Mouse (Mus musculus): Measurements from ENCODE around the gene Mrps25. TPM values are rescaled to one million over a fixed set of nuclear protein-coding genes. Genes with fewer than 3 reads are reported as not detected.

The Mrps25 gene
- polyA plus RNA-seq, 1 experiment from 2014 or later, result 80.3 TPM

GRCm38 (mm10) chr6:92214773-92215449 is 31.1 kb upstream of the Mrps25 start, which contains the start of gene Rbsn:
Gene Rbsn (minus strand): TSS chr6:92214925.
- H3K9me3 ChIP-seq (ENCODE audit: control insufficient read depth, low read depth, low read length), result no peaks in the 10 kb centered on the region
- peak within 1 kb of the TSS; percentile 98 for H3K4me3 ChIP-seq (ENCODE audit: low read depth, low read length)
- H3K27ac ChIP-seq (ENCODE audit: low read length), result peak within 1 kb of the TSS; percentile 48; the same call in 1 of the 2 replicates
- WGBS, result 10% methylated on average over 35 of the region's 35 CpGs
- ATAC-seq (ENCODE audit: insufficient number of reproducible peaks, insufficient read depth, low FRiP score, low read depth), result peak; percentile 95
- H3K27me3 ChIP-seq (ENCODE audit: control insufficient read depth, insufficient read depth, low read length), result no peaks in the 10 kb centered on the region
- H3K9ac ChIP-seq (replicated peaks; ENCODE audit: low read depth, low read length), result peak within 1 kb of the TSS; percentile 90
- H3K4me2 ChIP-seq (replicated peaks; ENCODE audit: low read depth, low read length), result peak within 1 kb of the TSS; percentile 87
- peaks cover 6% of the 10 kb centered on the region for H3K4me1 ChIP-seq (ENCODE audit: control insufficient read depth, insufficient read depth, low read length)
- H3K36me3 ChIP-seq (ENCODE audit: control insufficient read depth, insufficient read depth, low read length), result peaks cover 8% of the 10 kb centered on the region

- Histone ChIP-seq H3K4me3 (ENCODE audit: low read depth, low read length) (peak overlapping the region; percentile 98), H3K27ac (ENCODE audit: low read length) (no peak overlapping the region), H3K9ac (replicated peaks; ENCODE audit: low read depth, low read length) (peak overlapping the region; percentile 90), H3K36me3 (ENCODE audit: control insufficient read depth, insufficient read depth, low read length) (peaks cover 13% of the 10 kb centered on the region), H3K27me3 (ENCODE audit: control insufficient read depth, insufficient read depth, low read length) (no peaks in the 10 kb centered on the region), H3K9me3 (ENCODE audit: control insufficient read depth, low read depth, low read length) (no peaks in the 10 kb centered on the region), H3K4me1 (ENCODE audit: control insufficient read depth, insufficient read depth, low read length) (peaks cover 6% of the 10 kb centered on the region), H3K4me2 (replicated peaks; ENCODE audit: low read depth, low read length) (peak overlapping the region; percentile 87)
- under 1% methylated on average over 48 of the region's 48 CpGs for WGBS
- no peak for ATAC-seq (ENCODE audit: insufficient number of reproducible peaks, insufficient read depth, low FRiP score, low read depth)
These were observed 30.4 kb upstream of the Mrps25 start for GRCm38 (mm10) chr6:92214055-92214772.

GRCm38 (mm10) chr6:92199414-92199813 is 15.6 kb upstream of the Mrps25 start:
- Histone ChIP-seq H3K9me3 (ENCODE audit: control insufficient read depth, low read depth, low read length) (no peaks in the 10 kb centered on the region), H3K36me3 (ENCODE audit: control insufficient read depth, insufficient read depth, low read length) (peaks cover 51% of the 10 kb centered on the region), H3K4me3 (ENCODE audit: low read depth, low read length) (no peak overlapping the region), H3K9ac (replicated peaks; ENCODE audit: low read depth, low read length) (no peak overlapping the region), H3K27me3 (ENCODE audit: control insufficient read depth, insufficient read depth, low read length) (no peaks in the 10 kb centered on the region), H3K27ac (ENCODE audit: low read length) (no peak overlapping the region), H3K4me2 (replicated peaks; ENCODE audit: low read depth, low read length) (no peak overlapping the region), H3K4me1 (ENCODE audit: control insufficient read depth, insufficient read depth, low read length) (no peaks in the 10 kb centered on the region)
- 90% methylated on average over 8 of the region's 8 CpGs for WGBS
- no peak for ATAC-seq (ENCODE audit: insufficient number of reproducible peaks, insufficient read depth, low FRiP score, low read depth)

GRCm38 (mm10) chr6:92184178-92184577 is 345 bp upstream of the Mrps25 start:
- H3K4me3 ChIP-seq (ENCODE audit: low read depth, low read length), result peak overlapping the region; percentile 79

GRCm38 (mm10) chr6:92176450-92176849 is 7.4 kb downstream of the Mrps25 start:
- WGBS, result 98% methylated on average over 1 of the region's 1 CpGs
- peaks cover 40% of the 10 kb centered on the region for H3K36me3 ChIP-seq (ENCODE audit: control insufficient read depth, insufficient read depth, low read length)
- no peak overlapping the region for H3K4me3 ChIP-seq (ENCODE audit: low read depth, low read length)
- no peak overlapping the region for H3K9ac ChIP-seq (replicated peaks; ENCODE audit: low read depth, low read length)
- no peak overlapping the region for H3K27ac ChIP-seq (ENCODE audit: low read length)
- no peak overlapping the region for H3K4me2 ChIP-seq (replicated peaks; ENCODE audit: low read depth, low read length)
- H3K27me3 ChIP-seq (ENCODE audit: control insufficient read depth, insufficient read depth, low read length), result no peaks in the 10 kb centered on the region
- ATAC-seq (ENCODE audit: insufficient number of reproducible peaks, insufficient read depth, low FRiP score, low read depth), result no peak
- H3K4me1 ChIP-seq (ENCODE audit: control insufficient read depth, insufficient read depth, low read length), result no peaks in the 10 kb centered on the region
- H3K9me3 ChIP-seq (ENCODE audit: control insufficient read depth, low read depth, low read length), result no peaks in the 10 kb centered on the region; the same call in 1 of the 2 replicates

More at GRCm38 (mm10) chr6:92184178-92184577, 345 bp upstream of the Mrps25 start:
- H3K27me3 ChIP-seq (ENCODE audit: control insufficient read depth, insufficient read depth, low read length), result no peaks in the 10 kb centered on the region
- H3K9me3 ChIP-seq (ENCODE audit: control insufficient read depth, low read depth, low read length), result no peaks in the 10 kb centered on the region; the same call in 1 of the 2 replicates
- peak overlapping the region; percentile 72 for H3K4me2 ChIP-seq (replicated peaks; ENCODE audit: low read depth, low read length)
- H3K9ac ChIP-seq (replicated peaks; ENCODE audit: low read depth, low read length), result peak overlapping the region; percentile 60; the same call in 1 of the 2 replicates
- ATAC-seq (ENCODE audit: insufficient number of reproducible peaks, insufficient read depth, low FRiP score, low read depth), result peak; percentile 47; the same call in 1 of the 2 replicates
- peaks cover 7% of the 10 kb centered on the region for H3K36me3 ChIP-seq (ENCODE audit: control insufficient read depth, insufficient read depth, low read length)
- 4% methylated on average over 10 of the region's 10 CpGs for WGBS
- H3K27ac ChIP-seq (ENCODE audit: low read length), result peak overlapping the region; percentile 3; the same call in 1 of the 2 replicates
- peaks cover 10% of the 10 kb centered on the region; the same call in 1 of the 2 replicates for H3K4me1 ChIP-seq (ENCODE audit: control insufficient read depth, insufficient read depth, low read length)

- 85% methylated on average over 1 of the region's 1 CpGs for WGBS
- Histone ChIP-seq H3K36me3 (ENCODE audit: control insufficient read depth, insufficient read depth, low read length) (peaks cover 89% of the 10 kb centered on the region), H3K4me3 (ENCODE audit: low read depth, low read length) (no peak overlapping the region), H3K9ac (replicated peaks; ENCODE audit: low read depth, low read length) (no peak overlapping the region), H3K9me3 (ENCODE audit: control insufficient read depth, low read depth, low read length) (no peaks in the 10 kb centered on the region), H3K27ac (ENCODE audit: low read length) (no peak overlapping the region), H3K4me1 (ENCODE audit: control insufficient read depth, insufficient read depth, low read length) (no peaks in the 10 kb centered on the region), H3K4me2 (replicated peaks; ENCODE audit: low read depth, low read length) (no peak overlapping the region), H3K27me3 (ENCODE audit: control insufficient read depth, insufficient read depth, low read length) (no peaks in the 10 kb centered on the region)
- ATAC-seq (ENCODE audit: insufficient number of reproducible peaks, insufficient read depth, low FRiP score, low read depth), result no peak
These were observed 21.1 kb downstream of the Mrps25 start for GRCm38 (mm10) chr6:92162724-92163123.

GRCm38 (mm10) chr6:92158801-92159200 is 25.0 kb downstream of the Mrps25 start:
- no peak overlapping the region for H3K4me3 ChIP-seq (ENCODE audit: low read depth, low read length)
- H3K9me3 ChIP-seq (ENCODE audit: control insufficient read depth, low read depth, low read length), result no peaks in the 10 kb centered on the region
- WGBS, result 95% methylated on average over 3 of the region's 3 CpGs
- no peaks in the 10 kb centered on the region for H3K27me3 ChIP-seq (ENCODE audit: control insufficient read depth, insufficient read depth, low read length)
- peaks cover 93% of the 10 kb centered on the region for H3K36me3 ChIP-seq (ENCODE audit: control insufficient read depth, insufficient read depth, low read length)
- no peak overlapping the region for H3K27ac ChIP-seq (ENCODE audit: low read length)
- no peaks in the 10 kb centered on the region for H3K4me1 ChIP-seq (ENCODE audit: control insufficient read depth, insufficient read depth, low read length)
- no peak overlapping the region for H3K9ac ChIP-seq (replicated peaks; ENCODE audit: low read depth, low read length)
- no peak overlapping the region for H3K4me2 ChIP-seq (replicated peaks; ENCODE audit: low read depth, low read length)
- no peak for ATAC-seq (ENCODE audit: insufficient number of reproducible peaks, insufficient read depth, low FRiP score, low read depth)

- no peak overlapping the region for H3K4me3 ChIP-seq (ENCODE audit: low read depth, low read length)
- H3K27ac ChIP-seq (ENCODE audit: low read length), result no peak overlapping the region
- WGBS, result 69% methylated on average over 1 of the region's 1 CpGs
- ATAC-seq (ENCODE audit: insufficient number of reproducible peaks, insufficient read depth, low FRiP score, low read depth), result no peak
- peaks cover 72% of the 10 kb centered on the region for H3K36me3 ChIP-seq (ENCODE audit: control insufficient read depth, insufficient read depth, low read length)
- H3K9ac ChIP-seq (replicated peaks; ENCODE audit: low read depth, low read length), result no peak overlapping the region
- no peaks in the 10 kb centered on the region for H3K27me3 ChIP-seq (ENCODE audit: control insufficient read depth, insufficient read depth, low read length)
- H3K4me2 ChIP-seq (replicated peaks; ENCODE audit: low read depth, low read length), result no peak overlapping the region
- H3K9me3 ChIP-seq (ENCODE audit: control insufficient read depth, low read depth, low read length), result no peaks in the 10 kb centered on the region
- no peaks in the 10 kb centered on the region for H3K4me1 ChIP-seq (ENCODE audit: control insufficient read depth, insufficient read depth, low read length)
These were observed 30.1 kb downstream of the Mrps25 start for GRCm38 (mm10) chr6:92153774-92154173.
